Mouse (Mus musculus) intestine, embryonic 14.5 days (tissue): ENCODE data around the gene H2al2a. TPM values are rescaled to one million over a fixed set of nuclear protein-coding genes. Genes with fewer than 3 reads are reported as not detected.

ENCODE experiments used
- ATAC-seq: fragments of 200-750 bp; cut with Nextera tagmentation; replicated peaks from 2 replicates; pipeline ENCODE4 v1.8.0; 2017; ENCODE audit warnings: low read depth, moderate number of reproducible peaks, moderate TSS enrichment, moderate library complexity; ENCODE audit not compliant: low FRiP score, low TSS enrichment
- DNase-seq: peaks from one replicate; pipeline ENCODE4 v3.0.0-alpha.2; 2018; ENCODE audit warnings: low spot score
- H3K27ac ChIP-seq: fragments of 300-500 bp; sonication (generic); 2 replicates; pipeline ENCODE4 v1.5.1; 2014; ENCODE audit warnings: low read depth, mild to moderate bottlenecking, control low read depth
- H3K27me3 ChIP-seq: fragments of 300-500 bp; sonication (generic); replicated peaks from 2 replicates; pipeline ENCODE4 v1.6.1; 2014; ENCODE audit warnings: low read length, control low read depth; ENCODE audit not compliant: control insufficient read depth, insufficient read depth
- H3K36me3 ChIP-seq: fragments of 300-500 bp; sonication (generic); 2 replicates; pipeline ENCODE4 v1.6.1; 2014; ENCODE audit warnings: low read length, control low read depth; ENCODE audit not compliant: control insufficient read depth, insufficient read depth
- H3K4me1 ChIP-seq: fragments of 300-500 bp; sonication (generic); replicated peaks from 2 replicates; pipeline ENCODE4 v1.6.1; 2014; ENCODE audit warnings: low read length, control low read depth, mixed read lengths; ENCODE audit not compliant: control insufficient read depth, insufficient read depth
- H3K4me2 ChIP-seq: fragments of 300-500 bp; sonication (generic); 2 replicates; pipeline ENCODE4 v1.6.1; 2014; ENCODE audit warnings: low read length
- H3K4me3 ChIP-seq: fragments of 300-500 bp; sonication (generic); 2 replicates; pipeline ENCODE4 v1.5.1; 2014; ENCODE audit warnings: low read depth, low read length, control low read depth, mixed read lengths
- H3K9ac ChIP-seq: fragments of 300-500 bp; sonication (generic); 2 replicates; pipeline ENCODE4 v1.6.1; 2014; ENCODE audit warnings: mild to moderate bottlenecking, low read length
- H3K9me3 ChIP-seq: fragments of 300-500 bp; sonication (generic); 2 replicates; pipeline ENCODE4 v1.6.1; 2016; ENCODE audit warnings: low read length, control low read depth; ENCODE audit not compliant: control insufficient read depth
- WGBS: fragments of 180-500 bp; shearing (Covaris S2); extraction: QIAGEN DNeasy Blood & Tissue Kit; methylation state at CpG from one replicate; pipeline ENCODE4 v1.1.7; 2014; 5-methylcytosine and 5-hydroxymethylcytosine counted together
- polyA plus RNA-seq: library from polyadenylated mRNA; unstranded; fragments of >200 nt; fragmentation: Nextera tagmentation; extraction: Ambion mirVana; gene quantifications from 2 replicates; pipeline ENCODE4 v1.2.1, GENCODE M21; 2014

H2al2a gene
- polyA plus RNA-seq, result not detected in 2 replicates

DNA sequence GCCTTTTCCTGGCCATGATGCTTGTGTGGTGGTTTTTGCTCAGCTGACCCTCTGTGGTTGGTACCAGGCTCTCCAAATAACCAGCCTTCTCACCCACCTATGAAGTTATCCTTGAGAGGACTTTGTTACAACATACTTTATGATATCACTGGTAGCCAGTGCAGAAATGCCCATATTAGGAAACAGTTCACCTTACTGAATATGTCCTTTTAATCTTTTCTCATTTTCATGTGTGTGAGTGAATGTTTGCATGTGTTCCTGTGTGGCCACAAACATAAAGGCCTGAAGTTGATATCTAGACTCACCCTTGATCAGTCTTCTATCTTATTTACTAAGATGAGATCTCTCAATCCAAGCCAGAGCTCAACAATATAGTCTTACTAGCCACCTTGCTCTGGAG is at the start of gene H2al2a:
Gene H2al2a, minus strand, starts transcription at position 101 of the 400 bp plus-strand sequence.
- DNase-seq (no peak), ATAC-seq (no peak)
- no peaks in the 10 kb centered on the region for H3K27me3 ChIP-seq
- no peaks in the 10 kb centered on the region for H3K36me3 ChIP-seq
- no peak within 1 kb of the TSS for H3K4me3 ChIP-seq
- H3K9me3 ChIP-seq, result no peaks in the 10 kb centered on the region
- H3K27ac ChIP-seq, result no peak within 1 kb of the TSS
- H3K4me1 ChIP-seq, result no peaks in the 10 kb centered on the region
- H3K4me2 ChIP-seq, result no peak within 1 kb of the TSS
- H3K9ac ChIP-seq, result no peak within 1 kb of the TSS

DNA sequence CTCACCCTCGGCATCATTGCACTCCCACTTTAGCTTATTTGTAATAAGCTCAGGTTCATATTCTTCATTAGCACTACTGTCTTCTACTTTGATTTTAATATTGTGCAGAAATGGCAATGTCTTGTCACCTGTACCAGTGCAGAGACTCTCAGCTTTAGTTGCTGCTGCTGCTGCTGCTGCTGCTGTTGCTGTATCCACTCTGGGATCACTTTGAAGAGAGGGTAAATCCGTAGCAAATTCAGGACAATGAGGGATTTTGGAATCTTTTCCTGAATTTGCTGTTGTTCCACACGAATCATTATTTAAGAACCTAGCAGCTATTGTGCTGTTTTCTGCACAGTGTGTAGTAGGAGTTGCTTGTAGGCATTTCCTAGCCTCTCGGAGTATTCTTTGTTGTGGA is 49.4 kb upstream of the H2al2a start:
- no peaks in the 10 kb centered on the region for H3K27me3 ChIP-seq
- ATAC-seq (no peak), DNase-seq (no peak)
- no peaks in the 10 kb centered on the region for H3K36me3 ChIP-seq
- peak overlapping the region; percentile 85 for H3K4me2 ChIP-seq
- peak overlapping the region; percentile 87 for H3K9ac ChIP-seq
- peak overlapping the region; percentile 95 for H3K27ac ChIP-seq
- H3K9me3 ChIP-seq, result no peaks in the 10 kb centered on the region
- H3K4me1 ChIP-seq, result peaks cover 54% of the 10 kb centered on the region
- peak overlapping the region; percentile 74 for H3K4me3 ChIP-seq
- WGBS, result 4% methylated on average over 4 of the region's 4 CpGs

DNA sequence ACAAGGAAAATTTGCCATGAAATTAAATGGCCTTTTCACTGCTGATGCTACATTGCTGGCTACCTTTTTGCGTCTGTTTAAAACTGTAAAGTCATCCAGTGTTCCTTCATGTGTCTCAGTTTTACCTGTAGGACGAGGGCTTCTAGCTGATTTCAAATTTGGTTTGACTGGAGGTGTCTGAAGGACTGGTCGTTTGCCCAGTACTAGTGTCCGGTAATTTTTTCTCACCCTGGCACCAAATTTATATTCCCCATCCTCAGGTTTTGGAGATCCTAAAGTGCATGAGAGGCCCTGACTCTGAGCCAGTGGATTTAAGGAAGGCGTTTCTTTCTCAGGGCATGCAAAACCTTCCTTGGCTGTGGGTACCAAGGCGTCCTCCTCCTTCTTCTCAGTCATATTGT is 49.0 kb upstream of the H2al2a start:
- H3K9ac ChIP-seq, result peak overlapping the region; percentile 87
- peak overlapping the region; percentile 74 for H3K4me3 ChIP-seq
- peak overlapping the region; percentile 85 for H3K4me2 ChIP-seq
- DNase-seq (no peak), ATAC-seq (no peak)
- no peaks in the 10 kb centered on the region for H3K9me3 ChIP-seq
- peak overlapping the region; percentile 95; the same call in 1 of the 2 replicates for H3K27ac ChIP-seq
- peaks cover 55% of the 10 kb centered on the region for H3K4me1 ChIP-seq
- no peaks in the 10 kb centered on the region for H3K27me3 ChIP-seq
- 20% methylated on average over 6 of the region's 6 CpGs for WGBS
- H3K36me3 ChIP-seq, result no peaks in the 10 kb centered on the region

GRCm38 (mm10) chr2:18045143-18045780 is 48.5 kb upstream of the H2al2a start:
- Histone ChIP-seq H3K9me3 (no peaks in the 10 kb centered on the region), H3K9ac (peak overlapping the region; percentile 87), H3K27ac (peak overlapping the region; percentile 95; the same call in 1 of the 2 replicates), H3K4me3 (peak overlapping the region; percentile 74), H3K4me2 (peak overlapping the region; percentile 85), H3K27me3 (no peaks in the 10 kb centered on the region), H3K36me3 (no peaks in the 10 kb centered on the region), H3K4me1 (peaks cover 55% of the 10 kb centered on the region)
- WGBS, result 10% methylated on average over 7 of the region's 7 CpGs
- ATAC-seq (no peak), DNase-seq (no peak)

DNA sequence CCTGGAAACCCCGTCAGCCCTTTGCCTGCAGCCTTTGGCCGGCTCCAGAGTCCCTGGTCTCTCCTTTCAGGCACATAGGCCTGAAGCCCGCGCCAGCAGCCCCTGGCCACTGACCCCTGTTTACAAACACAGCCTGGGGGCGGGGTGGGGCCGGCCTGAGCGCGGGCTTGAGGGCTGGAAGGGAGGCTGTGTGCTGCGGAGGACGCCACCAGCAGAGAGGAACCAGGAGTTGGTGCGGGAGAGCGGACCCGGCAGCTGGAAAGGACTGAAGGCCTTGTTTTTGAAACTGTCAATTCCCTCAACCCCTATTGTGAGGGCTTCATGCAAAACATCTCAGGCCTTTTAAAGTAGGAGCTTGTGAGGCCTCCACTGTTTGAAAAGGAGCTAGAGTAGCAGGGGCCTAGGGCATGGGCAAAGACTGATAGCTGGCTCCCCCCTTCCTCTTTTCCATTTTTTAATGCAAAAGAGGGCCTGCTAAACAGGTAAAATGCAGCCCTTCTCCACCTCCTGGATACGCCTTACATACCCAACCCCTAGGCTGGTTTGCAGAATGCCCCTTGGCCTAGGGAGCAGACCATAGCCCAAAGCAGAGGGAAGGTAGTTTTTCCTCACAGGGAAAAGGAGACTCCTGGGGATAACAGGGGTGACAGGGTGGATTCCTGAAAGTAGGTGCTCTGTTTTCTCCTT is 44.6 kb upstream of the H2al2a start:
- Histone ChIP-seq H3K9ac (peak overlapping the region; percentile 27), H3K4me3 (no peak overlapping the region), H3K4me1 (peaks cover 56% of the 10 kb centered on the region), H3K36me3 (no peaks in the 10 kb centered on the region), H3K4me2 (peak overlapping the region; percentile 56), H3K27me3 (no peaks in the 10 kb centered on the region), H3K27ac (peak overlapping the region; percentile 59; the same call in 1 of the 2 replicates), H3K9me3 (no peaks in the 10 kb centered on the region)
- ATAC-seq (0 out of 2 replicates have a peak, but pooled peaks have one; percentile 37), DNase-seq (peak; percentile 73)
- WGBS, result 39% methylated on average over 14 of the region's 14 CpGs

DNA sequence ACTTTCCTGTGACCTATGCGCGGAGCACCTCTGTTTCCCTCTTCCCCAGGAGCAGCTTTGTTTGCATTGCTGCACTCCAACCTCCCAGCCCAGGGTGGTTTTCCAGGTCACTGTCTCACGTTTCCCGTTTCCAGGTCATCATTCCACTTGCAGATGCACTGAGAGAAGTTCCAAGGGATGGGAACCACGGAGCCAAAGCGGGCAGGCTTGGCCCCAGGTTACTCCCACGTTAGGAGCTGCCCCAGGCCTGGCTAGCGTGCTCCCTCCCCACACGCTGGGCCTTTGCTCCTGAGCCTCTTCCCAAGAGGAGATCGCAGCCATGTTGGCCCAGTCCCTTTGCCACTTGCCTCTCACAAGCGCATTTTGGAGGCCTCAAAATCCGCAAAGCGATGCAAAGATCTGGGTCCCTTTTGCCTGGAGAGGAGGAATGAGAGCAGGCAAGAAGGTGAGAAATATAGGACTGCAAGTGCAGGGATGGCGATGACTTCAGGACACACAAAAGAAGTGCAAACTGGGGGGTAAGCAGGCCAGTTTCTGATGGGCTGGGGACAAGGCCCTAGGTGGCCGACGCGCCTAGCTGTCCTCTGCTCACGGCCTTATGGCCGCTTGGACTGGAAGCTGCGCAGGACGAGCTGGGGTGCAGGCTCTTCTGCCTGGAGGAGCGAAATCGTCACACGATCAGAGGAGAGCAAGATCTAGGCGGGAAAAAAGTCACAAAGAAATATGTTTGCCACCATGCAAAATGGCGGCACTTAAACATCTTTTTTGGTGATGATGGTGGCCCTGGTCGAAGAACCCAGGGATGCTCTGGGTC is 43.8 kb upstream of the H2al2a start:
- DNase-seq, result peak; percentile 73
- H3K27me3 ChIP-seq, result no peaks in the 10 kb centered on the region
- no peak overlapping the region for H3K4me3 ChIP-seq
- no peak; the same call in 1 of the 2 replicates for ATAC-seq
- H3K4me1 ChIP-seq, result peaks cover 50% of the 10 kb centered on the region
- peak overlapping the region; percentile 27; the same call in 1 of the 2 replicates for H3K9ac ChIP-seq
- H3K9me3 ChIP-seq, result no peaks in the 10 kb centered on the region
- peak overlapping the region; percentile 56 for H3K4me2 ChIP-seq
- peak overlapping the region; percentile 59; the same call in 1 of the 2 replicates for H3K27ac ChIP-seq
- 45% methylated on average over 27 of the region's 27 CpGs for WGBS
- H3K36me3 ChIP-seq, result no peaks in the 10 kb centered on the region

GRCm38 (mm10) chr2:18039566-18040290 is 43.0 kb upstream of the H2al2a start:
- H3K4me2 ChIP-seq, result peak overlapping the region; percentile 56
- H3K36me3 ChIP-seq, result no peaks in the 10 kb centered on the region
- H3K27me3 ChIP-seq, result no peaks in the 10 kb centered on the region
- H3K27ac ChIP-seq, result peak overlapping the region; percentile 4; the same call in 1 of the 2 replicates
- ATAC-seq (peak; percentile 44; the same call in 1 of the 2 replicates), DNase-seq (peak; percentile 84)
- 12% methylated on average over 46 of the region's 46 CpGs for WGBS
- H3K4me1 ChIP-seq, result peaks cover 47% of the 10 kb centered on the region
- H3K9ac ChIP-seq, result peak overlapping the region; percentile 34
- peak overlapping the region; percentile 7 for H3K4me3 ChIP-seq
- H3K9me3 ChIP-seq, result no peaks in the 10 kb centered on the region
